Mouse (Mus musculus) midbrain, embryonic 15.5 days (tissue): ENCODE data around the gene Nek6. TPM values are rescaled to one million over a fixed set of nuclear protein-coding genes. Genes with fewer than 3 reads are reported as not detected.

ENCODE experiments used
- ATAC-seq: fragments of 200-750 bp; cut with Nextera tagmentation; replicated peaks from 2 replicates; pipeline ENCODE4 v1.8.0; 2017; ENCODE audit warnings: moderate TSS enrichment
- H3K27ac ChIP-seq: fragments of 300-500 bp; sonication (generic); 2 replicates; pipeline ENCODE4 v1.5.1; 2015; ENCODE audit warnings: mild to moderate bottlenecking, inconsistent platforms
- H3K27me3 ChIP-seq: fragments of 300-500 bp; sonication (generic); replicated peaks from 2 replicates; pipeline ENCODE4 v1.6.1; 2015; ENCODE audit warnings: inconsistent platforms
- H3K36me3 ChIP-seq: fragments of 300-500 bp; sonication (generic); replicated peaks from 2 replicates; pipeline ENCODE4 v1.6.1; 2015; ENCODE audit warnings: inconsistent platforms
- H3K4me1 ChIP-seq: fragments of 300-500 bp; sonication (generic); 2 replicates; pipeline ENCODE4 v1.6.1; 2015; ENCODE audit warnings: inconsistent platforms
- H3K4me2 ChIP-seq: fragments of 300-500 bp; sonication (generic); 2 replicates; pipeline ENCODE4 v1.6.1; 2015; ENCODE audit warnings: inconsistent platforms, mild to moderate bottlenecking, moderate library complexity
- H3K4me3 ChIP-seq: fragments of 300-500 bp; sonication (generic); 2 replicates; pipeline ENCODE4 v1.5.1; 2015; ENCODE audit warnings: mild to moderate bottlenecking, inconsistent platforms
- H3K9ac ChIP-seq: fragments of 300-500 bp; sonication (generic); 2 replicates; pipeline ENCODE4 v1.6.1; 2015; ENCODE audit warnings: mild to moderate bottlenecking, inconsistent platforms
- H3K9me3 ChIP-seq: fragments of 300-500 bp; sonication (generic); 2 replicates; pipeline ENCODE4 v1.6.1; 2016; ENCODE audit warnings: inconsistent platforms
- WGBS: fragments of 180-500 bp; shearing (Covaris S2); methylation state at CpG from one replicate; pipeline ENCODE4 v1.1.7; 2015; ENCODE audit warnings: mixed read lengths; 5-methylcytosine and 5-hydroxymethylcytosine counted together
- polyA plus RNA-seq: library from polyadenylated mRNA; unstranded; fragments of >200 nt; fragmentation: Nextera tagmentation; extraction: Ambion mirVana; gene quantifications from 2 replicates; pipeline ENCODE4 v1.2.1, GENCODE M21; 2015

The Nek6 gene
- polyA plus RNA-seq, 1 experiment from 2014 or later = 56.0 TPM

DNA sequence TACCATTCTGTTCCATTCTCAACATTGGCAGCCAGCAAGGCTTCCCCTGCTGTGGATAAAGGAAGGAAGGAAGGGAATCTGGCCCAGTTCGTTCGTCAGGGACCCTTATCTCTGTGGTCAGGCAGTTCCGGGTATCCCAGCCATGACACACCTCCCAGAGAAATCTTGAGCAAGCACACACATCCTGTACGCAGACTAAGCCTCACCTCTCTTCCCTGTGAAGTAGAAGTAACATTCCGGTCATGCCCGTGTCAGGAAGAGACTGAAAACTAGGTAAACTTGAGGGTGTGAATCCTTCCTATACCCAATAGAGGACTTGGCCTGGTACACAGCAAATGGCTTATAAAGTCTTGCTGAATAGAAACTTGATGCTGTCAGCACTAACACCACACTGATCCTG lies 21.9 kb downstream of the Nek6 start:
- Histone ChIP-seq H3K4me3 (no peak overlapping the region), H3K9ac (no peak overlapping the region), H3K36me3 (no peaks in the 10 kb centered on the region), H3K4me2 (no peak overlapping the region), H3K4me1 (peaks cover 15% of the 10 kb centered on the region), H3K9me3 (no peaks in the 10 kb centered on the region), H3K27ac (no peak overlapping the region), H3K27me3 (no peaks in the 10 kb centered on the region)
- ATAC-seq = no peak
- 82% methylated on average over 6 of the region's 6 CpGs for WGBS

DNA sequence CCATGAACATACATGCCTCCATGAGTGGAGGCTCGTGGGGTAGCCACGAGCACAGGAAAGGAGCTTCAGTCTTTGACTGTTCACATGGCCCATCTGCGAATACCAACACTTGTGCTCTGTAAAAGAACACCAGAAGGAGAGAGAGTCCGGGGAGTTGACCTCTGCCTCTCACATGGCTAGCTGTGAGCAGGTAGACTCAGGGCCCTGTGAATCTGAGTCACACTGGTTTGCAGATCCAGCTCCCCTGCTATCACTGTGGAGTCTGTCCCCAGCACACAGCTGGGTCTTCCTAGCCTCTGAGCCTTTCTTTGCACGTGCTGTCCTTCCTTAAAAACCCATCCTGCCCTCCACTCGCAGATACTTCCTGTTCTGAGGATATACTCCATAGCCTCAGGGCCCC lies 22.3 kb downstream of the Nek6 start:
- H3K4me3 ChIP-seq = no peak overlapping the region
- H3K4me1 ChIP-seq = peaks cover 15% of the 10 kb centered on the region
- 65% methylated on average over 6 of the region's 6 CpGs for WGBS
- no peaks in the 10 kb centered on the region for H3K27me3 ChIP-seq
- ATAC-seq = no peak
- no peak overlapping the region for H3K27ac ChIP-seq
- no peaks in the 10 kb centered on the region for H3K9me3 ChIP-seq
- no peak overlapping the region for H3K9ac ChIP-seq
- no peaks in the 10 kb centered on the region for H3K36me3 ChIP-seq
- H3K4me2 ChIP-seq = no peak overlapping the region

DNA sequence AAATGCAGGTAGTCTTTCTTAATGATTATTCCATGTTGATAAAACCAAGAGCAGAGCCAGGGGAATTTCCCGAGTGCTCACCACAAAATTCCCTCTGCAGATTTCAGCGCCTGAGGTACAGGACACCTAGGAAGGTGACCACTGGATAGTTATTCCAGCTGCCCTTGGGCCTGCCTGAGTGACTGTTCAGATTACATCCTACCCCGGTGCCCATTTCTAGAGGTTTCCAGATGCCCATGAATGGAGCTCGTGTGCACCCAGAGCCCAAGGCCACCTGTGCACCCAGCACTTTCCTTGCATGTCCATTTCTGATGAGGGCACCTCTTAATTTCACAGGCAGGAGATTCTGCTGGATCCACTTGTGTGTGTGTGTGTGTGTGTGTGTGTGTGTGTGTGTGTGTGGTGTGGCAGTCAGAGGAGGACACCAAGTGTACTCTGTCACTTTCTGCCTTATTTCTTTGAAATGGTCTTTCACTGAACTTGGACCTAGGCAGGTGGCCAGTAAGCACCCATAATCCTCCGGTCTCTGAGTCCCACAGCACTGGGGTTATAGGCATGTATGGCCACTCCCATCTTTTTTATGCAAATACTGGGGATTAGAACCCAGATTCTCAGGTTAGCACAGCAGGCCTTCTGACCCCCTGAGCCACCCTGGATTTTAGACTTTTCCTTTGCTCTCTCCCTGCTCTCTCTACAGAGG lies 22.9 kb downstream of the Nek6 start:
- peaks cover 16% of the 10 kb centered on the region for H3K4me1 ChIP-seq

DNA sequence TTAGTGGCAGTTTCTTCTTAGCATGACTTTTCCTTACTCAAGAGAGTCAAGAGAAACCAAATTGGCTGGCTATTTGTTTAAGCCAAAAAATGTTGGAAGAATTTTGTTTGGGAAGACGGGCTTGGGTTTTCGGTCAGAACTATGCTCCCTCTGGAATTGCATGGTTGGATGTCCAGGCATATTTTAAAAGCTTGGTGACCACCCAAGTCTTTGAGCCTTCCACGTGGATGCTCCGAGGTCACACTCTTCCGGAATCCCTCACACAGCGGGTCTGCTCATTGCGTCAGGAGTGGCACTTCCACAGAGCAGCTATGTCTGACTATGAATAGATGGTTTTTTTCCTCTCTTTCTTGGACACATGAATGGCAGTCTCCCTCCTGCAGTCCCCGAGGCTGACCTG lies 23.6 kb downstream of the Nek6 start:
- Histone ChIP-seq H3K4me1 (peaks cover 22% of the 10 kb centered on the region), H3K9ac (no peak overlapping the region), H3K27ac (no peak overlapping the region), H3K9me3 (no peaks in the 10 kb centered on the region), H3K36me3 (no peaks in the 10 kb centered on the region), H3K4me3 (no peak overlapping the region), H3K4me2 (no peak overlapping the region), H3K27me3 (no peaks in the 10 kb centered on the region)
- ATAC-seq = no peak
- WGBS = 53% methylated on average over 8 of the region's 8 CpGs

More for the DNA sequence above, 22.9 kb downstream of the Nek6 start:
- no peak overlapping the region for H3K9ac ChIP-seq
- ATAC-seq = no peak
- no peaks in the 10 kb centered on the region for H3K27me3 ChIP-seq
- H3K4me2 ChIP-seq = no peak overlapping the region
- H3K4me3 ChIP-seq = no peak overlapping the region
- no peaks in the 10 kb centered on the region for H3K9me3 ChIP-seq
- no peak overlapping the region for H3K27ac ChIP-seq
- no peaks in the 10 kb centered on the region for H3K36me3 ChIP-seq
- 80% methylated on average over 5 of the region's 5 CpGs for WGBS

DNA sequence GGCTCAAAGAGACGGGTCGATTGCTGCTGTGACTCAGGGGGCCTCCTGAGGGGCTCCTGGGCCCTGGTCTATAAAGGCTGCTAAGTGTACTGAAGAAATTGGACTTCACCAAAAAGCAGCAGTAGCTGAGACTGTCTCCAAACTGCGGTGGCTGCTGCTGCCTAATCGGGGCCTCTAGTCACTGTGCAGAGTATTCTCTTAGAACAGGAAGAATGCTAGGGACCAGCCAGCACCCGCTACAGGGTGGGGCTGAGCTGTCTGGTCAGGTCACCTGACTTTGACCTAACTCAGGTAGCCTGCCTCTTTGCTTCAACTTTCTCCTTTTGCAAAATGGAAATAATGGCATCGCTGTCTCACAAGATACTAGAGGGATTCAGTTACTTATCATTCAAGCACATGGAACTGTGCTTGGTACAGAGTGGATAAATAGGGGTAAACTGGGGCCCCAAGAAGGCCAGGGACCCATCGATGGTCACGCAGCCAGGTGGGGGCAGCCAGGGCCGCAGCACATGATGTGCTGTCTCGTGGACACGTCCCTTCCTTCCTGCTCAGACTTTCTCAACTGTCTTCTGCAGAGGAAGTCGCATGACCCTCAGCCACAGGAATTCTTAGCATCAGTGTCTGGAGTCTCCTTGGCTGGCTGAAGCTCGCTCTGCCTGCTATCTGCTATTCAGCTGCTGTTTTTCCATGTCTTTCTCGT lies 24.2 kb downstream of the Nek6 start:
- H3K27ac ChIP-seq = no peak overlapping the region
- no peak overlapping the region for H3K9ac ChIP-seq
- no peaks in the 10 kb centered on the region for H3K27me3 ChIP-seq
- H3K9me3 ChIP-seq = no peaks in the 10 kb centered on the region
- H3K4me3 ChIP-seq = no peak overlapping the region
- H3K36me3 ChIP-seq = no peaks in the 10 kb centered on the region
- peaks cover 19% of the 10 kb centered on the region for H3K4me1 ChIP-seq
- ATAC-seq = no peak; the same call in 1 of the 2 replicates
- H3K4me2 ChIP-seq = no peak overlapping the region
- WGBS = 69% methylated on average over 14 of the region's 14 CpGs

DNA sequence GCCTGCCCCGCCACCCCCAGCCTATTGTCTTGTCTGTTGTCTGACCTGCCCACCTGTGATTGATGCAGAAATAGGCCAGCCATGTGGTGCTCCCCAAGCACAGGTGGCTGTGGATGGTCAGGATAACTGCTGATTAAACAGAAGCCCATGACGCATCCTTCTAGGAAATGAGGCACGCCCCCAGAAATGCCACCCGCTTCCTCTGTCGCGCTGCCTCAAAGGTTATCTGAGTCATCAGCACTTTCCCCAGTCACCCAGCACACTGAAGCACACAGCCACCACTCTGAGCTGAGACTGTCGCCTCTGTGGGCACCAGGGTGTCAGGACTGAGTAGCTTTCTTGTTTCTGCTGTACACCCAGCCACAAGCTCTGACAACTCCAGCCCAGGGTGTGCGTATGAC lies 24.9 kb downstream of the Nek6 start:
- ATAC-seq = no peak

DNA sequence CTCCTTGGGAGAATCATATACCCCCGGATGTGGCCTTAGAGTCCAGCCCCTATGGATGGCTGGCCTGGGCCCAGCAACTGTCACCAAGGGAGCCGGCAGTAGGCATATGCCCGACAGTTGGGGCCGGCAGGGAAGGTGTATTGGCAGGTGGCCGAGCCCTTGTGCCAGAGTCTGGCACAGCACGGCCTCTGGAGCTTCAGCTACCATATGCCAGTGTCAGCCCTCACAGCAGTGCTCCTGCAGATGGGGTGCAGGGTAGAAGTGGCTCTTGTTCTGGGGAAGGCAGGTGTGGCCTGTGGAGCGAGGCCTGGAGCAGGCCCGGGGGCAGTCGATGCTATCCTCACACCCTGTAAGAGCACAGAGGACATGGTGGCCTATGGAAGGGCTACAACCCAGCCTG lies 28.2 kb downstream of the Nek6 start:
- Histone ChIP-seq H3K9me3 (no peaks in the 10 kb centered on the region), H3K27me3 (no peaks in the 10 kb centered on the region), H3K9ac (no peak overlapping the region), H3K27ac (no peak overlapping the region), H3K36me3 (no peaks in the 10 kb centered on the region), H3K4me3 (no peak overlapping the region), H3K4me1 (peaks cover 13% of the 10 kb centered on the region), H3K4me2 (no peak overlapping the region)
- peak; percentile 40; the same call in 1 of the 2 replicates for ATAC-seq
- WGBS = 73% methylated on average over 9 of the region's 9 CpGs

More for the DNA sequence above, 24.9 kb downstream of the Nek6 start:
- WGBS = 76% methylated on average over 8 of the region's 8 CpGs
- H3K9me3 ChIP-seq = no peaks in the 10 kb centered on the region
- no peak overlapping the region for H3K9ac ChIP-seq
- no peaks in the 10 kb centered on the region for H3K27me3 ChIP-seq
- no peaks in the 10 kb centered on the region for H3K36me3 ChIP-seq
- H3K4me2 ChIP-seq = no peak overlapping the region
- no peak overlapping the region for H3K4me3 ChIP-seq
- peaks cover 13% of the 10 kb centered on the region for H3K4me1 ChIP-seq
- no peak overlapping the region for H3K27ac ChIP-seq

DNA sequence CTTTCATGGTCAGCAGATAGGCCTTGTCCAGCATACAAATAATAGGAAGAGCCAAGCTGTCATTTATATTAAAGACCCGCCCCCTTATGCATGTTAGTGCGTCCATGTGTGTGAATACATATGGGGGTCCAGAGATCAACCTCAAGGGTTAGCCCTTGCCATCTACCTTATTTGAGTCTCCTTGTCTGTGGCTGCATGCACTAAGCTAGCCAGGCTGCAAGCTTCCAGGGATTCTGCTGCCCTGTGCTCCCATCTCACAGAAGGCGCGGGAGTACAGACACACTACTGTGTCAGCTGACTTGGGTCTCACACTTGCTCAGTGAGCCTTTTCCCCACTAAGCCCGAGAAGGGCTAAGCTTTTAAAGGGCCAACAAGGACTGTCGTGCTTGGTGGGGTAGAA lies 29.2 kb downstream of the Nek6 start:
- Histone ChIP-seq H3K9ac (no peak overlapping the region), H3K9me3 (no peaks in the 10 kb centered on the region), H3K4me3 (no peak overlapping the region), H3K4me1 (peaks cover 13% of the 10 kb centered on the region), H3K36me3 (no peaks in the 10 kb centered on the region), H3K4me2 (no peak overlapping the region), H3K27ac (no peak overlapping the region), H3K27me3 (no peaks in the 10 kb centered on the region)
- ATAC-seq = no peak
- 80% methylated on average over 6 of the region's 6 CpGs for WGBS

DNA sequence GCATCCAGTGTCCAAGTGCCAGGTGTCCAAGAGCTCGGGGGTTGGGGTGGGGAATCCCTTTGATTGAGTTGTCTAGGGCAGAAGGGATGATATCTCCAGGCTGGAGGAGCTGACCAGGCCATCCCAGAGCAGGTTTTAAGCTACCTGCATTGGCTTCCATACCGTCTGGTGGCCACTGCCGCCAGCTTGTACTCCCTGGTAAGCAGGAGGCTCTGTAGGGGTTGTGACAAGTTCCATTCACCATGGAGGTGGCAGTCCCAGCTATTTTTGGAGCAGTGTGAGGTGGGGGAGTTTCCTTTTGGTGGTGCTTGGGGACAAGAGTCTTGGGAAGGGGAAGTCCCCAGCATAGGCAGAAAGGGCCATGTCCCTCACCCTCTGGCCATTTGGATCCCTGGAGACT lies 29.7 kb downstream of the Nek6 start:
- Histone ChIP-seq H3K4me1 (peaks cover 14% of the 10 kb centered on the region), H3K36me3 (no peaks in the 10 kb centered on the region), H3K9ac (no peak overlapping the region), H3K27ac (no peak overlapping the region), H3K27me3 (no peaks in the 10 kb centered on the region), H3K4me3 (no peak overlapping the region), H3K4me2 (no peak overlapping the region), H3K9me3 (no peaks in the 10 kb centered on the region)
- ATAC-seq = no peak
- 80% methylated on average over 3 of the region's 3 CpGs for WGBS

DNA sequence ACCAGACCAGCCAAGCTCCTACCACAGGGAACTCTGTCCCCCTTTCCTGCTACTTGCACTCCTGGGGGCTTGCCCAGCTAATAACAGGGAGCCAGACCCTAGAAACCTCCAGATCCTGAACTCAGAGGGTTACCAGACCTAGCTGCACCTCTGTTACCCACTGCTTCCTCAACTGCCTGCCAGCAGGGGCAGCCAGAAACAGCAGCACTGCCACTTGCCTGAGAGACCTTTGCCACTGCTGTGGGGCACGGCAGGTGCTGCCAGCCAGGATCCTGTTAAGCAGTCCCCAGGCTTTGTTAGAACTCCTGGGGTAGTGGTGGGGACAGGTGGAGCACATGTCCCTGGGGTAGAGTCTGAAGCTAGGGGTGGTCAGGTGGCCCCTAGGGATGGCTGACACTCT lies 30.1 kb downstream of the Nek6 start:
- ATAC-seq = no peak
- H3K27ac ChIP-seq = no peak overlapping the region
- peaks cover 16% of the 10 kb centered on the region for H3K4me1 ChIP-seq
- 62% methylated on average over 1 of the region's 1 CpGs for WGBS
- H3K9me3 ChIP-seq = no peaks in the 10 kb centered on the region
- H3K4me3 ChIP-seq = no peak overlapping the region
- no peaks in the 10 kb centered on the region for H3K27me3 ChIP-seq
- H3K4me2 ChIP-seq = no peak overlapping the region
- no peaks in the 10 kb centered on the region for H3K36me3 ChIP-seq
- H3K9ac ChIP-seq = no peak overlapping the region

DNA sequence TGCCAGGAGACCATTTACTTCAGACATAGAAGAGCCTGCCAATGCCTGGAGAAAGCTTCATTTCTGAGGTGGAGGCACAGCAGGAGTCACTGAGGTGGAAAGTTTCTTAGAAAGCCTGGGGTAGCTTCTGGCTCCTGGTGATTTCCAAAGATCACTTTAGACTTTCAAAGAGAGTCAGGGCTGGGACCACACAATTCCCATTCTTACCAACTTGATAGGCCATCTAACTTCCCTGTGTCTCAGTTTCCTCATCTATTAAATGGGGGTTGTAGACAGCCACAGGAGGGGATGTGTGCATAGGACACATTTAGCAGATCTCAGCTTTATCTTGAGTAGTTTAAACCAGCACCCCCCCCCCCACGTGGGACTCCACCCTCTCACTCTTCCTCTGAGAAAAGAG lies 30.9 kb downstream of the Nek6 start:
- Histone ChIP-seq H3K27me3 (no peaks in the 10 kb centered on the region), H3K4me3 (no peak overlapping the region), H3K9me3 (no peaks in the 10 kb centered on the region), H3K4me1 (peaks cover 22% of the 10 kb centered on the region), H3K27ac (no peak overlapping the region), H3K4me2 (no peak overlapping the region), H3K36me3 (no peaks in the 10 kb centered on the region), H3K9ac (no peak overlapping the region)
- 59% methylated on average over 1 of the region's 1 CpGs for WGBS
- no peak for ATAC-seq

DNA sequence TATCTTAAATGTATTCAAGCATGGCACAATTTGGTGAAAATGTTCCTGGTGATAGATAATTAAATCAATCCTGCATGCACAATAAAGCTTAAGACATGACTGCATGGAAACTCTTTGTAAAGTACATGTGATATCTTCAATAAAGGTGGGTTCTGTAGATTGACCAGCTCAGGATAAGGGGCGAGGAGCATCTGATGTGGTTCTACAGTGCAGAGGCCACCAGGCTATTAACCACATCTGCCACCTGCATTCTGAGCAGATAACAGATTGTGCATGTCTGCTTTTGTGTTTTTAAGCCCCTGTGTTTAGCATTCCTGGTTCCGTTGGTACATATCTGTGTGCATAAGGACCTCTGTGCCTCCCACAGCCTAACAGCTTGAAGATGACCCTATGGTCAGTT lies 31.7 kb downstream of the Nek6 start:
- Histone ChIP-seq H3K27me3 (no peaks in the 10 kb centered on the region), H3K4me3 (no peak overlapping the region), H3K9me3 (no peaks in the 10 kb centered on the region), H3K4me1 (peaks cover 29% of the 10 kb centered on the region), H3K36me3 (no peaks in the 10 kb centered on the region), H3K4me2 (no peak overlapping the region), H3K9ac (no peak overlapping the region), H3K27ac (no peak overlapping the region)
- WGBS = 86% methylated on average over 2 of the region's 2 CpGs
- no peak for ATAC-seq

DNA sequence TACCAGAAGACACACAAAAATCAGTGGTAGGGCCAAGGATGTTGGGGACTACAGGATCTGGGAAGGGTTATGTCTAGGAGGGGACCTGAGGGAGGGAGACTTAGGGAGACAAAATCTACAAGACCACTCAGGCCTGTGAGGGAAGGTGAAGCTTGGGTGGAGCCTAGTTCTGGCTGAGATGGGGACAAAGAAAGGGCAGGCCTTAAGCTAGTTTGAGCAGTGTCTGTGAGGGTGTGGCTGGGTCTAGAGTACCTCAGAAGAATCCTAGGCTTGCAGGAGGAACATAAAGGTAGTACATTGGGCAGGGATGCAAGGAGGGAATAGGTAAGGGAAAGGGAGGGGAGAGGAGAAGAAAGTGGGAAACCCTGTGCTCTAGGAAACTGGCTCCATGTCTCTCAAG lies 32.9 kb downstream of the Nek6 start:
- no peak overlapping the region for H3K4me3 ChIP-seq
- no peaks in the 10 kb centered on the region for H3K36me3 ChIP-seq
- H3K4me2 ChIP-seq = no peak overlapping the region
- H3K9ac ChIP-seq = no peak overlapping the region
- no peak for ATAC-seq
- peaks cover 30% of the 10 kb centered on the region for H3K4me1 ChIP-seq
- no peaks in the 10 kb centered on the region for H3K9me3 ChIP-seq
- H3K27me3 ChIP-seq = no peaks in the 10 kb centered on the region
- no peak overlapping the region for H3K27ac ChIP-seq
